Mouse (Mus musculus) layer of hippocampus, adult 9-10 months (tissue): Measurements from ENCODE around the gene Tm7sf2.
A peak's percentile ranks its signal among the peaks of the same experiment; 100 is the strongest.

ENCODE experiments used
- DNase-seq: peaks from one replicate; pipeline ENCODE4 v3.0.0; 2022; ENCODE audit warnings: low spot score

Gene Tm7sf2

GRCm38 (mm10) chr19:6069851-6070250, 1.7 kb upstream of the Tm7sf2 start:
- no peak for DNase-seq

GRCm38 (mm10) chr19:6068951-6069350, 778 bp upstream of the Tm7sf2 start:
- no peak for DNase-seq

- DNase-seq, result no peak
Observed at GRCm38 (mm10) chr19:6067011-6067723, 1.0 kb downstream of the Tm7sf2 start.

- no peak for DNase-seq
Observed at GRCm38 (mm10) chr19:6066571-6066970, 1.6 kb downstream of the Tm7sf2 start.

- no peak for DNase-seq
Observed at GRCm38 (mm10) chr19:6063081-6063480, 5.1 kb downstream of the Tm7sf2 start.

- no peak for DNase-seq
Observed at GRCm38 (mm10) chr19:6062418-6062817, 5.8 kb downstream of the Tm7sf2 start.

GRCm38 (mm10) chr19:6061641-6062302, 6.4 kb downstream of the Tm7sf2 start:
- no peak for DNase-seq

GRCm38 (mm10) chr19:6061021-6061533, 7.1 kb downstream of the Tm7sf2 start, which contains the start of gene Znhit2:
TSS of gene Znhit2 (plus strand) at chr19:6061192.
- peak; percentile 85 for DNase-seq

- DNase-seq, result no peak
Observed at GRCm38 (mm10) chr19:6058966-6059365, 9.2 kb downstream of the Tm7sf2 start.

GRCm38 (mm10) chr19:6058513-6058912, 9.7 kb downstream of the Tm7sf2 start:
- no peak for DNase-seq

GRCm38 (mm10) chr19:6057313-6058096, 10.7 kb downstream of the Tm7sf2 start, which contains the start of the genes Mrpl49 and Fau:
TSS of gene Mrpl49 (minus strand) at chr19:6057785.
TSS of gene Fau (plus strand) at chr19:6057844.
- DNase-seq, result peak; percentile 87

GRCm38 (mm10) chr19:6056696-6057095, 11.5 kb downstream of the Tm7sf2 start:
- no peak for DNase-seq

- DNase-seq, result no peak
Observed at GRCm38 (mm10) chr19:6054296-6054695, 13.9 kb downstream of the Tm7sf2 start.

GRCm38 (mm10) chr19:6052516-6052915, 15.7 kb downstream of the Tm7sf2 start:
- DNase-seq, result no peak

- no peak for DNase-seq
Observed at GRCm38 (mm10) chr19:6048681-6049410, 19.3 kb downstream of the Tm7sf2 start.

- no peak for DNase-seq
Observed at GRCm38 (mm10) chr19:6047899-6048166, 20.3 kb downstream of the Tm7sf2 start.

- DNase-seq, result no peak
Observed at GRCm38 (mm10) chr19:6047154-6047898, 20.8 kb downstream of the Tm7sf2 start.

- DNase-seq, result peak; percentile 89
Observed at GRCm38 (mm10) chr19:6046294-6047153, 21.6 kb downstream of the Tm7sf2 start, which contains the start of gene Syvn1. TSS of gene Syvn1 (plus strand) at chr19:6046576.

GRCm38 (mm10) chr19:6045366-6046293, 22.5 kb downstream of the Tm7sf2 start:
- DNase-seq, result no peak
